Mouse (Mus musculus): ENCODE data around the gene Spem1. TPM values are rescaled to one million over a fixed set of nuclear protein-coding genes. Genes with fewer than 3 reads are reported as not detected.

The Spem1 gene
- total and polyA plus RNA-seq, 2 experiments from 2014 or later, result 0.50 to 0.62 TPM

DNA sequence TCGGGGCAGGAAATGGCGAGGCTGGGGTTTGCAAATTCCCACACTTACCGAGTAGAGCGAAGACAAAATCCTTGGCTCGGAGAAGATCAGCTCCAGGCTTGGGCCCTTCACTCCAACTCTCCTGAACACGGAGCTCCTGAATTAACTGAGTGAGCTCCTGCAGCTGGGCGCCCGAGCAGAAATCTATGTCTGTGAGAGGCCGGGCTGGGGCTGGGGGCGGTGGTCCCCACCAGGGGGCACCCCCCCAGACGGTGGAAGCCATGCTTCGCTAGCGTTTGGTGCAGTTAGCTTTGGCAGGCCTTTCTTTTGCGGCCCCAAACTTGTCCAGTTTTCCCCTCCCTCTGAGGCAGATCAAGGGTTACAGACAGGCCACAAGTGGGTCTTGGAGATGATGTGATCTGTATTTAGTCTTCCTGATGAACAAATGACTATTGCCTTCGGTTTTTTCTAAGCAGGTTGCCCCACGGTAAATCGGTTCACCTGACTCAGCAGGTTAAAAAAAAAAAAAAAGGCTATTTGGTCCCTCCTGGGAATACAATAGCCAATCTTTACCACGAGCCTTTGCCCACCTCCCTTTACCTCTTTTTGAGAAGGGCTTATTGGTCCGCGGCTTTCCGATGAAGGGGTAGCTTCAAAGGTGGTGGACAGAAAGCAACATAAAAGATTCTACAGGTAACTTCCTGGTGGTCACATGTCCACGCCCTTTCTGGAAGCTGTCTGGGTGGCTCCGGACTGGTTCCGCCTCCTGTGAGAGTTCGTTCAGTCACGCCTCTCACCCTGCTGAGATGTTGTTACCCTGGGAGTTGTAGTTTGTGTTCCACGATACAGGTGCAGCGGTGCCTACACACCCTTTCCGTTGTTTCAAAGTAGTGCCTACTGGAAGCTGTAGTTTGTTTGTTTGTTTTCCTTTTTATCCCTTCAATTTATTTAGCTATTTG lies 16.7 kb downstream of the Spem1 start, which contains the start of gene Tmem102:
TSS of gene Tmem102 (minus strand) at position 653 of the 938 bp plus-strand sequence.
- peaks cover 18% of the 10 kb centered on the region; the same call in 1 of the 2 replicates for H3K4me1 ChIP-seq (ENCODE audit: insufficient read depth)
- H3K9me3 ChIP-seq (ENCODE audit: low read length), result no peaks in the 10 kb centered on the region
- 10% methylated on average over 29 of the region's 29 CpGs for WGBS
- peaks cover 22% of the 10 kb centered on the region for H3K27me3 ChIP-seq (ENCODE audit: insufficient read depth, low read length)
- TF ChIP-seq CTCF (IDR thresholded peaks at IDR 0.05; ENCODE audit: low read depth), result no peak
- H3K4me3 ChIP-seq (ENCODE audit: low read depth, low read length), result peak within 1 kb of the TSS; percentile 48; the same call in 1 of the 2 replicates
- no peak within 1 kb of the TSS for H3K27ac ChIP-seq (ENCODE audit: low read depth, low read length)
- H3K4me2 ChIP-seq (ENCODE audit: low read depth), result peak within 1 kb of the TSS; percentile 97; the same call in 1 of the 2 replicates
- ATAC-seq (no peak), DNase-seq (no peak)
- no peak within 1 kb of the TSS for H3K9ac ChIP-seq
- H3K36me3 ChIP-seq (ENCODE audit: insufficient read depth), result no peaks in the 10 kb centered on the region

DNA sequence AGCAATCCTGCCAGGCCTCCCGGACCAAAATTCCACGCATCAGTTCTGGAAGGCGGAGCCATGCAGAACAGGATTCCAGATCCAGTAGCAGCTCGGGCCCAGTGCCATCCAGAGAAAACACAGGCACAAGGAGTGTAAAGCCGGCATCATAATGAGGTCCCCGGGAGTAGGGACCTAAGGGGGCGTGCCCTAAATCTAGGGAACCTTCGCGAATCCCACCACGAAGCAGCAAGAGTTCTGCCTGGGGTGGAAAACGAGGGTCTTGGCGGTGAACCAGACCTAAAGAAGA lies 17.4 kb downstream of the Spem1 start:
- Histone ChIP-seq H3K4me3 (ENCODE audit: low read depth, low read length) (peak overlapping the region; percentile 48; the same call in 1 of the 2 replicates), H3K9ac (no peak overlapping the region), H3K4me1 (ENCODE audit: insufficient read depth) (peaks cover 18% of the 10 kb centered on the region; the same call in 1 of the 2 replicates), H3K9me3 (ENCODE audit: low read length) (no peaks in the 10 kb centered on the region), H3K27ac (ENCODE audit: low read depth, low read length) (no peak overlapping the region), H3K27me3 (ENCODE audit: insufficient read depth, low read length) (peaks cover 22% of the 10 kb centered on the region), H3K36me3 (ENCODE audit: insufficient read depth) (no peaks in the 10 kb centered on the region), H3K4me2 (ENCODE audit: low read depth) (no peak overlapping the region)
- 5% methylated on average over 12 of the region's 12 CpGs for WGBS
- DNase-seq (no peak), ATAC-seq (no peak)
- TF ChIP-seq CTCF (IDR thresholded peaks at IDR 0.05; ENCODE audit: low read depth), result no peak

DNA sequence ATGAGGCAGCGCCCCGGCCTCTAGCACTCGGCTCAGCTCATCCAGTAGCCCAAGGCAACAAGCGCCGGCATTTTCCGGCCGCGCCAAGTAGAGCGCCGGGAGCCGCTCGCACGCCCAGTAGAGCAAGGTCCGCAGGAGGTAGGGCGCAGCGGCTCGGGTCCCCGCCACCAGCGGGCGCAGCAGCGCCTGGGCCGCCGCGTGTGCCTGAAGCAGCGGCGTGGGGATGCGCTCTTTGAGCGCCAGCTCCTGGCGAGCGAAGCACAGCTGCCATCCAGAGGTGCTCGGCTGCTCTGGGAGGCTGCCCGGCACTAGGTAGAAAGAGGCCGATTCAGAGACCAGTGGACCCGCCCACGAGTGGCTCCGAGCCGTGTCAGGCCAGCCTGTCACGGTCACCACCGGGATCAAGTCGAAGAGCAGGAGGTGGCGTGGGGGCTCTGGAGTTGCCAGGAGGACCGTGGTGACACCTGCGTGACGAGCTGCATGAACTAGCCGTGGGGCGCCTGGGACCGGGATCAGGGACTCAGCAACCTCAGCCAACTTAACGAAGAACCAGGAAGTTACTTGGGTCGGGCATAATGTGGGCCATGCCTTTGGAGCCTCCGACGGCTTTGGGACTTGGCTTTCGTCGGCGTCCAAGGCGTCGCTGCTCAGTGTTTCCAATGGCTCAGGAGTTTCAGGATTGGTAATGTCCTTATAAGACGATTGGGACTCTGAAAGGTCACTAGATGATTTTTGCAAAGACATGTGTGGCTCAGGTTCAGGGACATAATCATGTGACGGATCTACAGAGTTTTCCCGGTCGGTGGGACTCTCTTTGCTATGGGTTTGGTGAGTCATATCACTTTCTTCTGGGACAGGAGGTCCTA lies 18.0 kb downstream of the Spem1 start:
- H3K27me3 ChIP-seq (ENCODE audit: insufficient read depth, low read length), result peaks cover 22% of the 10 kb centered on the region
- H3K9ac ChIP-seq, result peak overlapping the region; percentile 55
- WGBS, result 3% methylated on average over 60 of the region's 60 CpGs
- peak; percentile 79 for TF ChIP-seq CTCF (IDR thresholded peaks at IDR 0.05; ENCODE audit: low read depth)
- no peaks in the 10 kb centered on the region for H3K36me3 ChIP-seq (ENCODE audit: insufficient read depth)
- H3K4me2 ChIP-seq (ENCODE audit: low read depth), result peak overlapping the region; percentile 97
- peak; percentile 30 for ATAC-seq
- H3K4me1 ChIP-seq (ENCODE audit: insufficient read depth), result peaks cover 21% of the 10 kb centered on the region; the same call in 1 of the 2 replicates
- peak; percentile 73 for DNase-seq
- H3K27ac ChIP-seq (ENCODE audit: low read depth, low read length), result 0 out of 2 replicates have a peak overlapping the region, but pooled peaks have one; percentile 21
- peak overlapping the region; percentile 48 for H3K4me3 ChIP-seq (ENCODE audit: low read depth, low read length)
- no peaks in the 10 kb centered on the region for H3K9me3 ChIP-seq (ENCODE audit: low read length)

DNA sequence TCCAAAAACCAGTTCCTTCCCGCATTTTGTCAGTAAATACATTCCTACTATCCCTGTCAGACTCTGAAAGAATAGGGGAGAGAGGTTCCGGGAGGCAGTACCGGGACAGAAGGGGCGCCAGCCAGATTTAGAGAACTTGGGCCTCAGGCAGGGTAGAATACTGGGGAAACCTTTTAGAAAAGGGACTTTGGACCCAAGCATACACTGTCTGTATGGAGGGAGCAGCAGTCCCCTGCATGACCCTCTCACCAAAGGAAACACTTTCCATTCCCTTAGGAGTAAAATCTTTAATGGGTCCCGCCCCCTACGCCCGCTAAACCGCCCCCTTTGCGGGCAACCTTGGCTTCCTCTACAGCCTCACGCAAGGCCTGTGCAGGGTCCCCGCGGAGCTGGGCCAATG lies 18.7 kb downstream of the Spem1 start:
- peak overlapping the region; percentile 55 for H3K9ac ChIP-seq

DNA sequence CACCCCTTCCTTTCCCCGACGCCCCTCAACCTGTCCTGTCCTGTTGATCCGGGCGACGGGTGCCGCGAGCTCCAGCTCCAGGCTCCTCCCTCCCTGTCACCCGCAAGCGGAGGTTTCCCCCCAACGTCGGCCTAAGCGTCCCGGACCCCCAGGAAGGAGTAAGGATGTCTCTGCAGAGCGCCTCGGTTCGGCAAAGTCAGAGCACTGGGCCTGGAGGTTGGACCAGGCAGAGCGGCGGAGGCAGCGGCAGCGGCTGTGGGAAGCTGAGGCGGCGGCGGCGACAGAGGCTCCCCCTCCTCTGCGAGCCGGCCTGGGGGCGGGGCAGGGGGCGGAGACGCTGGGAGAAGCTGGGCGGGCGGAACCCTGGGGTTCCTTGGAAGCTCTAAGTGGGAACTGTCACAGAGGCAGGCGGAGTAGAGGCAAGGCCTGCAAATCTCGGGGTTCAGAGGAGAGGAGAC lies 19.3 kb downstream of the Spem1 start:
- ATAC-seq (peak; percentile 14), DNase-seq (peak; percentile 83)
- TF ChIP-seq CTCF (IDR thresholded peaks at IDR 0.05; ENCODE audit: low read depth), result no peak
- 3% methylated on average over 31 of the region's 33 CpGs for WGBS
- Histone ChIP-seq H3K9ac (peak overlapping the region; percentile 69), H3K9me3 (ENCODE audit: low read length) (no peaks in the 10 kb centered on the region), H3K4me3 (ENCODE audit: low read depth, low read length) (peak overlapping the region; percentile 48), H3K36me3 (ENCODE audit: insufficient read depth) (peaks cover 4% of the 10 kb centered on the region; the same call in 1 of the 2 replicates), H3K27me3 (ENCODE audit: insufficient read depth, low read length) (peaks cover 22% of the 10 kb centered on the region), H3K27ac (ENCODE audit: low read depth, low read length) (peak overlapping the region; percentile 78), H3K4me2 (ENCODE audit: low read depth) (peak overlapping the region; percentile 97), H3K4me1 (ENCODE audit: insufficient read depth) (peaks cover 21% of the 10 kb centered on the region; the same call in 1 of the 2 replicates)

More for the DNA sequence above, 18.7 kb downstream of the Spem1 start:
- Histone ChIP-seq H3K36me3 (ENCODE audit: insufficient read depth) (no peaks in the 10 kb centered on the region), H3K4me3 (ENCODE audit: low read depth, low read length) (peak overlapping the region; percentile 48), H3K4me1 (ENCODE audit: insufficient read depth) (peaks cover 21% of the 10 kb centered on the region; the same call in 1 of the 2 replicates), H3K27me3 (ENCODE audit: insufficient read depth, low read length) (peaks cover 22% of the 10 kb centered on the region), H3K9me3 (ENCODE audit: low read length) (no peaks in the 10 kb centered on the region), H3K4me2 (ENCODE audit: low read depth) (peak overlapping the region; percentile 97), H3K27ac (ENCODE audit: low read depth, low read length) (peak overlapping the region; percentile 78)
- ATAC-seq (no peak), DNase-seq (no peak)
- WGBS, result 2% methylated on average over 12 of the region's 12 CpGs
- TF ChIP-seq CTCF (IDR thresholded peaks at IDR 0.05; ENCODE audit: low read depth), result no peak

DNA sequence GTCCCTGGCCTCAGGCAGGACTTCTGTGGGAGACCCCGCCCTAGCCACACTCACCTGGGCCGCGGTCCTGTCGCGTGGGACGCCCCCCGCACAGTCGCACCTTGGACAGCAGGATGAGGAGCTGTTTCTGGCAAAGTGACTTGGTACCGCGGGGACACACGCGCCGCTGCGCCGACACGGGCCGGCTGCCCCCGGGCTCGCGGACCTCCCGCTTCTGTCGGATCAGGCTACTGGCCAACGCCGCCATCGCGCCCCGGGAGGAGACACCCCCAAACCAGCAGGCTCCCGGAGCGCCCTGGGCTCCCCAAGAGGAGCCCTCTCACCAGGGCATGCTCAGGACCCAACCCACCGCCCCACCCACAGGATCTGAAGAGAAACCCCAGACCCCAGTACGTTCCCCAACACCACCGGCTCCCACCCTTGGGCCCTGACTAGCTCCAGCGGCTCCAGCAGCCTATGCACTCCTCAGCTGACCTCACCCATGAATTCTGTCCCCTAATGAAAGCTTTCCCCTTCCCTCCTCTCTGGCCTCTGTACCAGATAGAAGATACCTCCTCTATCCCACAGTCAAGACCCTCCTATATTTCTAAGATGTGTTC lies 20.5 kb downstream of the Spem1 start, which contains the start of gene Fgf11:
TSS of gene Fgf11 (minus strand) at position 479 of the 599 bp plus-strand sequence.
- no peak for TF ChIP-seq CTCF (IDR thresholded peaks at IDR 0.05; ENCODE audit: low read depth)
- ATAC-seq (no peak), DNase-seq (no peak)
- Histone ChIP-seq H3K4me2 (ENCODE audit: low read depth) (peak within 1 kb of the TSS; percentile 97), H3K36me3 (ENCODE audit: insufficient read depth) (peaks cover 7% of the 10 kb centered on the region; the same call in 1 of the 2 replicates), H3K27me3 (ENCODE audit: insufficient read depth, low read length) (peaks cover 21% of the 10 kb centered on the region), H3K9me3 (ENCODE audit: low read length) (no peaks in the 10 kb centered on the region), H3K4me1 (ENCODE audit: insufficient read depth) (peaks cover 21% of the 10 kb centered on the region; the same call in 1 of the 2 replicates), H3K27ac (ENCODE audit: low read depth, low read length) (peak within 1 kb of the TSS; percentile 96), H3K4me3 (ENCODE audit: low read depth, low read length) (peak within 1 kb of the TSS; percentile 48), H3K9ac (peak within 1 kb of the TSS; percentile 83)
- WGBS, result 2% methylated on average over 33 of the region's 33 CpGs
